Comparison of ENCODE assay signal across 24 mouse cellular contexts in genomic region chr5:36683586-36683985, GRCm38 (mm10).
"Had no signal": no experiment of that assay in that cellular context is flagged by ENCODE, and none has a peak within 500 bp of the region (broad histone marks: within the 10 kb centered on the region; RNA-seq: fewer than 3 reads in every experiment).

No protein-coding gene starts in this region.

- DNase-seq: gastrocnemius, adult 2 months; gastrocnemius, postnatal 10 days; gastrocnemius, postnatal 25 days; heart, adult 2 months; heart, postnatal 10 days; heart, postnatal 4 days; kidney, adult 18-20 months; kidney, adult 8-10 months; kidney, postnatal 10 days; kidney, postnatal 25 days; kidney, postnatal 4 days; liver, embryonic 13.5 days; liver, postnatal 0 days had no signal

- H3K4me2 ChIP-seq: heart, embryonic 12.5 days; hindbrain, embryonic 12.5 days; hindbrain, embryonic 14.5 days; limb, embryonic 12.5 days; liver, embryonic 13.5 days; liver, embryonic 15.5 days had no signal

- H3K9ac ChIP-seq: heart, embryonic 12.5 days; hindbrain, embryonic 12.5 days; hindbrain, embryonic 14.5 days; limb, embryonic 12.5 days; liver, embryonic 13.5 days; liver, embryonic 15.5 days; liver, postnatal 0 days had no signal

- H3K4me3 ChIP-seq: gastrocnemius, adult 2 months; heart, adult 2 months; heart, embryonic 12.5 days; hindbrain, embryonic 10.5 days; hindbrain, embryonic 12.5 days; layer of hippocampus, adult 2 months; left cerebral cortex, adult 2 months; limb, embryonic 10.5 days; limb, embryonic 12.5 days; liver, embryonic 13.5 days; liver, embryonic 15.5 days had no signal

- H3K27me3 ChIP-seq: heart, embryonic 12.5 days; hindbrain, embryonic 12.5 days; limb, embryonic 12.5 days; liver, embryonic 13.5 days; liver, embryonic 15.5 days had no signal

- ATAC-seq: hindbrain, embryonic 16.5 days; intestine, embryonic 16.5 days; liver, postnatal 0 days had no signal

- H3K27ac ChIP-seq: gastrocnemius, adult 2 months; heart, adult 2 months; hindbrain, embryonic 10.5 days; hindbrain, embryonic 12.5 days; hindbrain, embryonic 14.5 days; layer of hippocampus, adult 2 months; left cerebral cortex, adult 2 months; limb, embryonic 10.5 days; limb, embryonic 12.5 days; liver, embryonic 15.5 days had no signal

- H3K9me3 ChIP-seq: hindbrain, embryonic 12.5 days; limb, embryonic 10.5 days; liver, embryonic 15.5 days had no signal
